Mouse (Mus musculus) c-Kit-positive CD71-negative TER-119-negative erythroid progenitor cells, embryonic 14.5 days (primary cell): ENCODE measurements around the gene Ssxb2.
"Not testable (repeated sequence)": the region's sequence is repeated elsewhere in the genome, so short reads cannot be mapped to it uniquely, and the experiment has no call there.

Experiments used
- DNase-seq: peaks from one replicate; pipeline ENCODE4 v3.0.0-alpha.2; 2013; ENCODE audit warnings: low read depth

Gene Ssxb2

GRCm38 (mm10) chrX:8461626-8462025, at the start of gene Ssxb2:
Ssxb2 (minus strand) TSS chrX:8461726.
- not testable (repeated sequence) for DNase-seq

GRCm38 (mm10) chrX:8413005-8413404, 48.5 kb downstream of the Ssxb2 start, which contains the start of gene Ssxb1:
Ssxb1 (plus strand) TSS chrX:8413305.
- not testable (repeated sequence) for DNase-seq
